Mouse (Mus musculus) brain, adult 2 months (tissue): ENCODE measurements around the gene Jsrp1.

Source experiments
- DNase-seq: peaks from one replicate; pipeline ENCODE4 v3.0.0; 2011; ENCODE audit warnings: low read depth, low spot score

The Jsrp1 gene

DNA sequence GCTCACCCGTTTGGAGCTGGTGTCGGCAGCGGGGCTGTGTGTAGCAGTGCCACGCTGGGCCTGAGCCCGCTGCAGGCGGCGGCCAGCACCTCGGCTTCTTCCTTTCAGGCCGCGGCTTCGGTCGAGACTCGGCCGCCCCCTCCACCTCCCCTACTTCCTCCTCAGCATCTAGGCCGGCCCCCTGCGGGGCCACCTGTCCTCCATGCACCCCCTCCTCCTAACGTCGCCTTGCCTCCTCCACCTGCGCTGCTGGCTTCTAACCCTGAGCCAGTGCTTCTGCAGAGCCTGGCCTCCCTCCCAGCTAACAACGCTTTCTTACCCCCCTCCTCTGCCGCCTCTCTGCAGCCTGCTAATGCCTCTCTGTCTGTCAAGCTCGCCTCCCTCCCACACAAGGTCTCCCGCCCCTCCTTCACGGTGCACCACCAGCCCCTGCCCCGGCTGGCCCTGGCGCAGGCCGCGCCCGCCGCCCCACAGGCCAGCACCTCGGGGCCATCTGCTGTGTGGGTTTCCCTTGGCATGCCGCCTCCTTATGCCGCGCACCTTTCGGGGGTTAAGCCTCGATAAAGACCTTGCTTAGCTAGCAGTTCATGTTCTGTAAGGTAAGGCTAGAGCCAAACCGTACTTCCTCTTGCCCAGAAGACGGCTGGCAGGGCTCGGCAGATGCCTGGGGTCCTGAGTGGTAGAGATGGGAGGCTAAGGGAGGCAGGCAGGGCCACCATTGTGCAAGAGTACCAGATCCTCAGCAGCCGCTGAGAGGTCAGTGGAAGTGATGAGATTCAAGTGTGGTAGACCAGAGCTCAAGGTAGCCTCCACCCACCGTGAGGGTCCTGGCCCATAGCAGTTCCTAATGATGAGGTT lies 20.9 kb downstream of the Jsrp1 start:
- DNase-seq = peak; percentile 89

DNA sequence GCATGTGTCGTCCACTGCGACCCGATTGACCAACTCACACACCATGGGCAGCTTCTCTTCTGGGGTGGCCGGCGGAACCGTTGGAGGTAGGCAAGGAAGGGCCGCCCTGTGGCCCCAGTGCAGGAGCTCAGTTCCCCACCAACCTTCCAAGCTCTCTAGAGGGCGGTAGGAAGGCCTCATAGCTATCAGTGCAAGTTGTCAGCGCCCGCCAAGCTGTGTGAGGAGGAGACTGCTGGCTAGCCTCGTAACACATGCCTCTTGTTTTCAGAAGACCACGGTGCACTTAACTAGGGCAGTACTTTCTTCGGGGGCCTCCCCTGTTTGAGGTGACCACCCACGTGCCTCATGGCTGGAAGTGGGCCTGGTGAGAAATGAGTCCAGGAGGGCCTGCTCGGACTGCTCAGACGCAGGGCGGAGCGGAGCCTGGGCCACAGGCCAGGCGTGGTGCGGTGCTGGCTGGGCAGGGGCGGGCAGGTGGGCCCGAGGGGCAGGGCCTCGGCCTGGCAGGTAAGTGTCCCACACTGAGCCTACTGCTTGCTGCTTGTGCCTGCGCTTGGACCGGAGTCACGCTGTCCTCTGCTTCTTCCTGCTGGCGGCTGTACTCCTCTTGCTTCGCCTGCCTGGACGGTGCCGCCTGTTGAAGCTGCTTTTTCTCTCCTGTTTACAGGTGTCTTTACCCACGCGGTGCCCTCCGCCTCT lies 21.7 kb downstream of the Jsrp1 start:
- DNase-seq = peak; percentile 64

DNA sequence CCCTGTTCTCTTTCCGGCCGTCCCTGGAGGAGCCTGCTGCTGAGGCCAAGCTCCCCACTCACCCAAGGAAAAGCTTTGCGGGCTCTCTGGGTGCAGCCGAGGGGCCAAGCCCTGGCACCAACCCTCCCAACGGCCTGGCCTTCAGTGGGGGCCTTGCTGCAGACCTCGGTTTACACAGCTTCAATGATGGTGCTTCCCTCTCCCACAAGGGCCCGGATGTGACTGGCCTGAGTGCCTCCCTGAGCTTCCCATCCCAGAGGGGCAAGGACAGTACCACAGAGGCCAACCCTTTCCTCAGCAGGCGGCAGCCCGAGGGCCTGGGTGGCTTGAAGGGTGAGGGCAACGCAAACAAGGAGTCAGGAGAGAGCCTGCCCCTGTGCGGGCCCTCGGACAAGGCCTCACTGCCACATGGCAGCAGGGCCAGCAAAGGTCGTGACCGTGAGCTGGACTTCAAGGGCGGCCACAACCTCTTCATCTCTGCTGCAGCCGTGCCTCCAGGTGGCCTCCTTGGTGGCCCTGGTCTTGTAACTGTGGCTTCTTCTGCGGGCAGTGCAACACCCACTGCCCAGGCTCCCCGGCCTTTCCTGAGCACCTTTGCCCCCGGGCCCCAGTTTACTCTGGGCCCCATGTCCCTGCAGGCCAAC lies 22.4 kb downstream of the Jsrp1 start:
- no peak for DNase-seq

DNA sequence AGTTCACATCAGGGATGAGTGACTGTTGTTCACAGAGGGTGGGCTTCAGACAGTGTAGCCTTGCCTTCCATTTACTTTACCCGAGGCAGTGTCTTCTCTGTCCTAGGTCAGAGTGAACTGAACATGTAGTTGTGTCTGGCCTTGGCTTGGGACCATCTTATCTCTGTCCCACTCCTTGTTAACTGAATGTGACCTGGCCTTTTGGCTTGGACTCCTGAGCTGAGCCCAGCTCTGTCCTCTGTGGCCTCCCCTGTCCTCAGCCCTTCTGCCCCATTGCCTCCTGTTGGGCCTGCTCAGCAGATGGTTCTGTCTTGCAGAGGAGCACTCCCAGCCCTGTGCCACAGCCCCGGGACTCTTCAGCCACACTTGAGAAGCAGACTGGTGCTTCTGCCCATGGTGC lies 25.8 kb downstream of the Jsrp1 start:
- DNase-seq = no peak

DNA sequence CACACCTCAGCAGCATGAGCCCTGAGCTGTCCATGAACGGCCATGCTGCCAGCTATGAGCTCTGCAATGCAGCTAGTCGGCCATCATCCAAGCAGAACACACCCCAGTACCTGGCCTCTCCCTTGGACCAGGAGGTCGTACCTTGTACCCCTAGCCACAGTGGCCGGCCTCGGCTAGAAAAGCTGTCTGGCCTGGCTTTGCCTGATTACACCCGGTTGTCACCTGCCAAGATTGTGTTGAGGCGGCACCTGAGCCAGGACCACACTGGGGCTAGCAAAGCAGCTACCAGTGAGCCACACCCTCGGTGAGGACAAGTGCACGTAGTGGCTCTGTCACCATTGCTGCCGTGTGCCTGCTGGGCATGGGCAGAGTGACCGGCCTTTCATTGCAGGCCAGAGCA lies 27.3 kb downstream of the Jsrp1 start:
- no peak for DNase-seq

DNA sequence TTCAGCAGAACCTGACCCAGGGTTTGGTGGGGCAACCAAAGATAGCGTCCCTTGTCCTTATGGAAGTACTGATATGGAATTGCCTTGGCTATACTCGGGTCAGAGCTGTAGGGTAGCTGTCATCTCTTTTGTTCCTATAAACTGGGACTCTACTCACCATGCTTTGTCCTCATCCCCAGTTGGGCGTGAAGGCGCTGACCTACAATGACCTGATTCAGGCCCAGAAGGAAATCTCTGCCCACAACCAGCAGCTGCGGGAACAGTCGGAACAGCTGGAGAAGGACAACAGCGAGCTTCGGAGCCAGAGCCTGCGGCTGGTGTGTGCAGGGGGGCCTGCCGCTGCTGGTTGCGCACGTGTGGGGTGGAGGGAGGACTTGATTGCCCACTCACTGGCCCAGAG lies 28.4 kb downstream of the Jsrp1 start:
- peak; percentile 85 for DNase-seq

DNA sequence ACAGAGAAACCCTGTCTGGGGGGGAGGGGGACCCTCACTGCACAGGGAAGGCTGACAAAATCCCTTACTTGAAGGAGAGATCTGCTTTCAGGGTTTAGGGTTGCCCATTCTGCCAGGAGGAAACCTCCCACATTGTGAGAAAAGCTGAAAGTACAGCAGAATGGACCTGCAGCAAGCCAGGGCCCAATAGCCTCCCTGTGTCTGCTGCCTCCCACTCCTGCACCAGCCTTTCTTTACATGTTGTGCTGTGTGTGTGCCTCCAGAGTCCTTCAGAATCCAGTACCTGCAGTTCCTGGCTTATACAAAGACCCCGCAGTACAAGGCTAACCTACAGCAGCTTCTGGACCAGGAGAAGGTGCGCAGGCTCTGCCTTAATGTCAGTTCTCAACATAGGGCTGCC lies 29.0 kb downstream of the Jsrp1 start:
- DNase-seq = peak; percentile 58

DNA sequence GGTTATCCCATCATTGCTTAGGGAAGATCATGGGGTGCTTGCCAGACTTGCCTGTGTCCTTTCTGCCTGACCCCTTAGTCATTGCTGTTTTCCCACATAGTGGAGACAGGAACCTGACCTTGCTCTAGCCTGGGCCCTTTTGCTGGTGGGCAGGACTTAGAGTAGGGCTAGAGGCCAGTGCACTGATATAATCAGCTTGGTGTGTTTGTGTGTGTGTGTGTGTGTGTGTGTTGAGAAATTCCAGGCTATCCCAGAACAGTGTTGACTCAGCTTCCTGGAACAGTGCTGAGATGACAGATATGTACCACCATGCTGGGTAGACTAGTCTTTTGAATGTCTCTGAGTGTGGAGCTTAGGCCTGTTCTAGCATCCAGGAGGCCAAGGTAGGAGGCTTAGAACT lies 33.7 kb downstream of the Jsrp1 start:
- DNase-seq = no peak

DNA sequence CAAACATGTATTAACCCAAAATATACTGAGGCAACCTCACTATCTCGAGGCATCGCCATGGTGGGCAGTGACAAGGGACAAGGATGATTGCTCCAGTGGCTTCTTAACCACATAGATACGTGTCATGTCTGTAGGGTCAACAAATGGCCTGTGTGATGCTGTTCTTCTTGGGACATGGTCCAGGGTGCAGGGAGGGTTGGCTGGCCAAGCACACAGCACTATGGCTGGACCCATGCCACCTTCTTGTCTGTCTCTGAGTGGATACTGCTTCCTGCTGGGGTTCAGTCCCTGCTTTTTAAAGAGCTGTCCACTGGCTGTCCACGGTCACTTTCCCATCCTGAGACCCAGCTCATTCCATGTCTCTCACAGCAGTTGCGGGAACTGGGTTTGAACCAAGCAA lies 36.2 kb downstream of the Jsrp1 start:
- peak; percentile 80 for DNase-seq

DNA sequence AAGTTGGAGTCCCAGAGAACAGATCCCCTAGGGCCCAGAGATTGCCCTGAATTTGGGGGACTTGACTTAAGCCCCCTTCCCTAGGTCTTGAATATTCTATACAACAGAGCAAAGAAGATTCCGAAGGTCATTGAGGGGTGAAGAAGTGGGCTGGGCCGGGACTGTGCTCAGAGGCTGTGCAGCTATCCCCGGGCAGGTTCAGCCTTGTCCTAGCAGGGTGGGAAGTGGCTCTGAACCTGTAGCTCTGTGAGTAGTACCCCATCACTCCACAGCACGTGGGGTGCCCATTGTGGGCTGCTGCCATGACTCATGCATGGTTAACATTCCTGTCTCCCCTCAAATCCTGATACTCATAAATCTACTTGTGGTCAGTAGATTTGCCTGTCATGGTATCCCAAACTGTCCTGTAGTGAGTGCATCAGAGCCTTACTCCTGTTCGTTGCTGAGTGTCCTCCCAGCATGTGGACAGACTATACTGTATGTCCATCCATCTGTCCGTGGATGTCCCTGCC lies 36.9 kb downstream of the Jsrp1 start:
- DNase-seq = no peak

DNA sequence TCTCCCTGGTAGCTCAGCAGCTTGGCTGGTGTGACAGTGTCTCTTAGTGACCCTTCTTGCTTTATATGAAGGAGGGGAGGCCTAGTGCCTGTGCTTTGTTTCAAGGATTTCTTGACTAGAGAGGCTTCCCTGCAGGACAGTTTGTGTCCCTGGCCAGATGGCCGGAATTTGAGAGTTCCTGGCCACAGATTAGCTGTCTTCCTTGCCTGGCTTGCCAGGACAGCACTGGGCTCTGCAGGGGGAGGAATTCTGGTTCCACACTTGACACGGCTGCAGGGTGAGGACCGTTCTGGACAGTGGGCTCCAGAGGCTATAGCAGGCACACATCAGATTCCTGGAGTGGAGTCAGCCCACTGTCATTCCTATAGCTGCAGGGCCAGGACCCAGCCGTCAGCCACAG lies 37.6 kb downstream of the Jsrp1 start:
- DNase-seq = peak; percentile 92

DNA sequence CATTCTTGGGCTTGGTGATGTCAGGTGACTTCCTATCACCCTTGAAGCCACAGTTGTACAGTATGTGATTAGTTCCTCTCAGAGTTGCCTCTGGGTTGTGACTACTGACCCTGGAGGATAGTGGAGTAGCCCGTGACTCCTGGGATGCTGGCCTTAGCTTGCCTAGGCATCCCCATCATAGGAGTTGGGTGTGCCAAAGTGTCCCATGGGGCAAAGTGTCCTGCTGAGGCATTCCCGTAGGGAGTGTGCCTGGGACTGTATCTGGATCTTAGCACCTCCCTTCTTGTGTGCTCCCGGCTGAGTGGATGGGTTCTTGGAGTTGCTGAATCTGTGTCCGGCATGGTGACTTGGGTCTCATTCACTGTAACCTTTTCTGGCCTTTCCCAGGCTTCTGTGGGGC lies 38.3 kb downstream of the Jsrp1 start:
- DNase-seq = no peak

DNA sequence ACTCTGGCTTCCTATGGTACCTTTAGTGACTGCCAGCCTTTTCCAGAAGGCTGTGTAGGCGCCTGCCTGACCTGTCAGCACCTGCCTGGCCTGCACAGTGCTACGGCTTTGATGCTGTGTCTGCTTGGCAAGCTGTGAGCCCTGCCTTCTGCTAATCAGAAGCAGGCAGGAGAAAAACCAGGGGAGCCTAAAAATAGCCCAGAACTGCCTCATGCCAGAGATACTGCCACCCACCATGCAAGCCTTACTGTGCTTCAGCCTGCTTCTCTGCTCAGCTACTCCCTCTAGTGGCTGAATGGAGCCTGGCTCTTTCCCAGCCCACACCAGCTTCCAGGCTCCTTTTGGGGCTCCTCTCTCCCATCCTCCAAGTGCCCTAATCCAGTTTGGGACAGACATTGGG lies 38.7 kb downstream of the Jsrp1 start:
- peak; percentile 100 for DNase-seq

DNA sequence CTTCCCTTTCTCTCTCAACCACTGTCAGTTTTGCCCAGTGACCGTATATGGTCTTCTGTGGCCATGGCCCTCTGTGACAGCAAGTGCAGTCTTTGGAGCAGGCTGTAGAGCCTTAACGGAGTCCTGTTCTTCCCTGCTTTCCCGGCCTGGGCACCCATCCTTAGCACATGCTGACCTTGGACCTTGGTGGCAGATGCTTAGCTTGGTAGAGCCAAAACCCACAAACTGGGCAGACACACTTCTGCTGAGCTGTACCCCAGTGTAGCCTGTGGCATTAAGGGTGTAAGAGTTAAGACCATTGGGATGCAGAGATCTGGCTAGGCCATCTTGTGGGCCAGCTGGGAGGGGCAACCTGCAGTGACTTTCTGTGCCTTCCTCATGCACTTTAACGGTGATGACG lies 39.5 kb downstream of the Jsrp1 start:
- no peak for DNase-seq

DNA sequence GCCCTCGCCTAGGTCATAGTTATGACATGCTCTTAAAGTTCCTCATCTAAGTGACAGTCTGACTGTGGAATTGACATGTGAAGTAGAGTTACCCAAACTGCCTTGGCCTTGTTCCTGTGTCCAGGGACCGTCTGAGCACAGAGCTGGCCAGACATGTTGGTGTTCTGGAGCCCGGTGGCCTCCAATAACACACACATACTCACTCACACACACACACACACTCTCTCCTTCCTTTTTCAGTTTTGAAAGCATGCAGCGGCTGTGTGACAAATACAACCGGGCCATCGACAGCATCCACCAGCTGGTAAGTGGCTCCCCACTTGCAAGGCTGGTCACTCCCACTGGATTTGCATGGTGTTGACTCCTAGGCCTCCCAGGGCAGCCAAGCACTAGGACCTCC lies 44.9 kb downstream of the Jsrp1 start:
- no peak for DNase-seq

DNA sequence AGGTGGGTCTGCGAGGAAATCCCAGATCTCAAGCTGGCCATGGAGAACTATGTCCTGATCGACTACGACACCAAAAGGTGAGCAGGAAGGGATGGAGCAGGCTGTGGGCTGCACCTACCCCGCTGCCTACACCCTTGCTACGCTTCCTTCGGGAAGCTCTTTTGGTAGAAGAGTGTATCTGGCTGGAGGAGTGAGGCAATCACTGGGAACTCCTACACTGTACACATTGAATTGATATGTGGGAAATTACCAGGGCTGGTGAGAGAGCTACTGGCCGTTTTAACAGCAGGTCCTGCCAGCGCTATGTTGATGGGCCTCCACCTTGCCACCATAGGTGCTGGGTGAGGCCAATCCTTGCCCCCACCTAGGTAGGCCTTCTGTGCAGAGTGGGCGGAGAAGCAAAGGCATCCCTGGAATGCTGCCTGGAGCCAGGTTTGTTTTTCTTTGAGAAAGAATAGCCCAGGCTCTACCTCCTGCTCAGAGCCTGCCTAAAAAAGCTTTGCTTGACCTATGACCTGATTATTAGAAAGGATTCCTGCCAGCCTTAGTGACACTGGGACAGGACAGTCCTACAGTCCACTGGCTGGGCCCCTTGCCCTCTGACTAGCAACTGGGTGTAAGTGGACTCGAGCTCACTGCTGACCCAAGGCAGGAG lies 47.0 kb downstream of the Jsrp1 start:
- DNase-seq = peak; percentile 45

DNA sequence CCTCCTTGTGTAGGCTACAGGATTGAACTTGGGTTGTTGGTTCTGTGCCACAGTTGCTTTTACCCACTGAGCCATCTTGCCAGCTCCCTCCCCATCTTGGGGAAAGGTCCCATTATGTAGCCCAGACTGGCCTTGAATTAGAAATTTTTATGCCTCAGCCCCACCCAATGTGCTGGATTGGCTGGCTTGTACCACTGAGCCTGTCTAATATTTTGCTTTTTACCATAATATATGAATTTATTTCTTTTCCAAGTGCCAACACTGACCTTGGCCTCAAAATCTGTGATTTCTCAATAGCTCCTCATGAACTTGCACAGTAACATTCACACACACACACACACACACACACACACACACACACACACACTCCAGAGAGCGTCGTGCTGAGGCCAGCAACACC lies 47.6 kb downstream of the Jsrp1 start:
- DNase-seq = no peak

DNA sequence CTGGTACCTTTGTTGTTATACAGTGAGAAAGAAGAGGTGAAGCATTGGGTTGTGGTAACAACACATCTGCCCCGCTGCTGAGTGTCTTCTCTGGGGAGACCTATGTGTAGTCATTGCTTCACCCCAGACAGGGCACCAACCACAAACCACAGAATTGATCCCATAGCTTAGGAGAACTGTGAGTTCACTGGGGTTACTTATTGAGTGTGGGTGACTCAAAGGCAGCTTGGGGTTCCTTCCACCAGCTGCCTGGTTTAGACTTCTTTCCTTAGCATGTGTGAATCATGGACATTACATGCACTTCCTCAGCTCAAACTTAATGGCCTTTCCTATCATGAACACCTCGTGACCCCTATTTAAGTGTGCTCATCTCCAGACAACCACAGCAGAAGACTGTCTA lies 49.8 kb downstream of the Jsrp1 start:
- no peak for DNase-seq

DNA sequence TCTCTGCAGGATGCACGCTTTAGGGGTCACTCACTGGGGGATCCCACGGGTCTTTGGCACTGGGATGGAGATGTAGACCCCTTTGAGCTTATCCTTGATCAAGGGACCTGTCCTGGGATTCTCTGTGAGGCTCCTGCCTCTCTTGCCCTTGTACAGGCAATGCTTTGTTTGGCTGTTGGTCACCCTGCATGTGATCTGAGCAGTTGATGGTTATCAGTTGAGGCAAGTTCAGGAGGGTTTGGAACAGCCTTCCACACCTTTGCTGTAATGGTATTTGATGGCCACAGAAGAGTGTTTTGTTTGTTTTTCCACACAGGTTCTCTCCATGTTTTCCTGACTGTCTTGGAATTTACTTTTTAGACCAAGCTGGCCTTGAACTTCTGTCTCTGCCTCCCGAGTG lies 51.5 kb downstream of the Jsrp1 start:
- no peak for DNase-seq

DNA sequence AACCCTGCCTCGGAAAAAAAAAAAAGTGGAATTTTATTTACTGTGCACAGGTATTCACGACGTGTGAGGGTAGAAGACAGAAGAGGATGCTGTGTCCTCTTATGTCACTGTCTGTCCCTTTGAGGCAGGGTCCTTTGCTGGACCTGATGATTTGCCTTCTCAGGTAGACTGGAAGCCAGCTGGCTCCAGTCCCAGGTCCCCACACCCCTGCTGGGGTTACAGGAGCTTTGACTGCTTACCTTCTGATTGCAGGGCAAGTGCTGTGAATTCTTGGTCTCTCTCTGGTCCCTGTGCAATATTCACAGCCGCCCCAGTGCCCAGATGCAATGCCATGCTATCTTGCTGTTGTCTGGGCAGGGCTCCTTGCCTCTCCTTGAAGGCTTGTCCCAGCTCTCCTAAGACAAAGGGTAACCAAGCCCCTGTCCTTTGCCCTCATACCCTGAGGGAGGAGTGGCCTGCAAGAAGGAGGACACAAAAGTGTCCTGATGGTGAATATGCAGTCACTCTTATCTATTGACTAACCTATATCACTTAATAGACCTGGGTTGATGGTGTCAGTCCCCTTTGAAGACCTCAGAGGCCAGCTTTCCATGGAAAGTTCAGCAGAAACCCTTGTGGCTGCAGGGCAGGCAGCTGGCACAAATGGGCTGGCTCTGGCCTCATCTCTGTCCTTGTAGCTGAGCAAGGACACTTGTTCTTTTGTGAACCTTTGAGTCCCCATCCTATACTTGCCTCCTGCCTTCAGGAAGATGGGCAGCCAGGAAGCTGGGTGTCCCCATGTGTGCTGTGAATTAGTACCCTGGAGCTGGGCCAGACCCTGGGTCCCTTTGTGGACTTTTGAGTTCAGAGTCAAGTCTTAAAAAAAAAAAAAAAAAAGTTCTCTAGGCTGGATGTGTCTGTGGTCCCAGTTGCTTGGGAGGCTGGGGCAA lies 52.4 kb downstream of the Jsrp1 start:
- no peak for DNase-seq

DNA sequence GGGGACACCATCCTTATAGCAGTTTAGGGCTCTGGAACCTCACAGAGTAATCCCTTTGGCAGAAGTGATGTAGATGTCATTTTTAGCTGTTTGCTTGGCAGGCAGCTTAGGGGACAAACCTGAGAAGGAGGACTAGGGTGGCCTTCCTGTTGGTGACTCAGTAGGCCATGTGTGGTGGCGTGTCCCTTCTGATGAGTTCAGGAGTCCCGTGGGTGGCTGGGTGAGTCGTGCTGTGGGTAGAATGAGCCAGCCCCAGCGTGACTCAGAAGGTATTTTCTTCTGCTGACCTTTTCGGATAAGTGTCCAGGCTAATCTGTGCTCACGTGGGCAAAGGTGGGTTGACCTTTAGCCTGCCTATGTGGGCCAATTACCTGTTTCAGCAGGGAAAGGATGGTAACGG lies 54.6 kb downstream of the Jsrp1 start:
- peak; percentile 86 for DNase-seq
